Mouse (Mus musculus) lung, adult 2 months (tissue): Measurements from ENCODE around the gene Ust.

Experiments
- CTCF ChIP-seq: fragments of 200-500 bp; IDR thresholded peaks from 2 replicates; pipeline ENCODE4 v1.5.1; 2011; ENCODE audit warnings: mild to moderate bottlenecking, low read length, control low read depth; ENCODE audit not compliant: insufficient read depth
- POLR2A ChIP-seq: fragments of 200-500 bp; IDR thresholded peaks from 2 replicates; pipeline ENCODE4 v1.6.1; 2011; ENCODE audit warnings: low read depth, mild to moderate bottlenecking, control low read depth, low read length, borderline replicate concordance; ENCODE audit errors: extremely low read depth

DNA sequence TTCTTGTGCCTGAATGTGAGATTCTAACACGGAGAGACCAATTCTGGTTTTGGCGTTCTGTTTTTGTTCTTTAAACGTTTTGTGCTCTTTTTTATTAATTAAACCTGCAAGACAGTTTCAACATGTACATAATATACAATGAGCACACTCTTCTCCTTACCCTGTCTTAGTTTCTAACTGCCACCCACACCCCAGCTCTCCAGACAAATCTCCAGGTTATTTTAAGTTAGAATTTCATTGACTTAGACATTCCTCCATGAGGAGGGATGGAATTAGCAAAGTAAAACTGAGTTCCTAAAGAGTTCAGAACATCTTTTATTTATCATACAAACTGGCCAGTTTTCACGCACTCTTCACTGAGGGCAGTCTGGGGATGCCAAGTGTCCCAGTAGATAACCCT lies 248.9 kb downstream of the Ust start:
- TF ChIP-seq POLR2A (no peak), CTCF (no peak)
